Mouse (Mus musculus) E14TG2a.4 (cell line): ENCODE measurements at regions not wholly inside any gene's neighbourhood (a gene's known extent, or its start where the extent isn't known, plus 50 kb on each side); places are given as distances from the start of the nearest gene placed in this dataset.

Source experiments
- H3K27me3 ChIP-seq: 2 replicates; pipeline ENCODE4 v1.6.1; 2014; ENCODE audit warnings: low read length, control low read depth; ENCODE audit not compliant: insufficient read depth
- H3K36me3 ChIP-seq: 2 replicates; pipeline ENCODE4 v1.6.1; 2014; ENCODE audit warnings: low read length, control low read depth; ENCODE audit not compliant: insufficient read depth
- H3K4me1 ChIP-seq: replicated peaks from 2 replicates; pipeline ENCODE4 v1.6.1; 2014; ENCODE audit warnings: low read depth, low read length, control low read depth
- H3K4me3 ChIP-seq: replicated peaks from 2 replicates; pipeline ENCODE4 v1.5.1; 2014; ENCODE audit warnings: mild to moderate bottlenecking, low read length
- H3K9me3 ChIP-seq: 2 replicates; pipeline ENCODE4 v1.6.1; 2014; ENCODE audit warnings: low read length, control low read depth
- CTCF ChIP-seq: conservative IDR thresholded peaks from 2 replicates; pipeline ENCODE4 v1.5.1; 2014; ENCODE audit warnings: low read length
- NANOG ChIP-seq: IDR thresholded peaks from 2 replicates; pipeline ENCODE4 v1.6.1; 2014; ENCODE audit warnings: borderline replicate concordance, low read length, mixed read lengths
- POU5F1 ChIP-seq: IDR thresholded peaks from 2 replicates; pipeline ENCODE4 v1.6.1; 2014; ENCODE audit warnings: low read length, borderline replicate concordance

- Histone ChIP-seq H3K4me1 (no peaks in the 10 kb centered on the region), H3K36me3 (no peaks in the 10 kb centered on the region), H3K9me3 (no peaks in the 10 kb centered on the region), H3K4me3 (no peak overlapping the region), H3K27me3 (no peaks in the 10 kb centered on the region)
- TF ChIP-seq NANOG (no peak), CTCF (0 out of 2 replicates have a peak, but pooled peaks have one; percentile 8), POU5F1 (no peak)
Observed at GRCm38 (mm10) chr5:100992365-100992764, 146.9 kb downstream of the Gpat3 start.

GRCm38 (mm10) chr5:100991626-100992025, 146.1 kb downstream of the Gpat3 start:
- TF ChIP-seq CTCF (peak; percentile 86), NANOG (no peak), POU5F1 (no peak)
- Histone ChIP-seq H3K4me3 (no peak overlapping the region), H3K27me3 (no peaks in the 10 kb centered on the region), H3K36me3 (no peaks in the 10 kb centered on the region), H3K9me3 (peaks cover 4% of the 10 kb centered on the region; the same call in 1 of the 2 replicates), H3K4me1 (no peaks in the 10 kb centered on the region)

GRCm38 (mm10) chr5:100982573-100982936, 137.0 kb downstream of the Gpat3 start:
- peaks cover 7% of the 10 kb centered on the region for H3K9me3 ChIP-seq
- H3K36me3 ChIP-seq: no peaks in the 10 kb centered on the region
- no peak overlapping the region for H3K4me3 ChIP-seq
- H3K4me1 ChIP-seq: peaks cover 10% of the 10 kb centered on the region; the same call in 1 of the 2 replicates
- H3K27me3 ChIP-seq: no peaks in the 10 kb centered on the region
- TF ChIP-seq NANOG (no peak), POU5F1 (no peak), CTCF (no peak)

GRCm38 (mm10) chr5:100981849-100982572, 136.5 kb downstream of the Gpat3 start:
- TF ChIP-seq POU5F1: no peak
- no peak for TF ChIP-seq CTCF
- no peak for TF ChIP-seq NANOG
- Histone ChIP-seq H3K4me3 (no peak overlapping the region), H3K4me1 (peaks cover 10% of the 10 kb centered on the region; the same call in 1 of the 2 replicates), H3K9me3 (peaks cover 6% of the 10 kb centered on the region), H3K27me3 (no peaks in the 10 kb centered on the region), H3K36me3 (no peaks in the 10 kb centered on the region)

- H3K27me3 ChIP-seq: no peaks in the 10 kb centered on the region
- H3K36me3 ChIP-seq: no peaks in the 10 kb centered on the region
- TF ChIP-seq POU5F1: no peak
- TF ChIP-seq NANOG: no peak
- no peak for TF ChIP-seq CTCF
- no peak overlapping the region for H3K4me3 ChIP-seq
- H3K4me1 ChIP-seq: no peaks in the 10 kb centered on the region
- peaks cover 17% of the 10 kb centered on the region for H3K9me3 ChIP-seq
Observed at GRCm38 (mm10) chr5:100976736-100977135, 131.2 kb downstream of the Gpat3 start.

GRCm38 (mm10) chr5:100951210-100951609, 105.7 kb downstream of the Gpat3 start:
- Histone ChIP-seq H3K36me3 (no peaks in the 10 kb centered on the region), H3K9me3 (no peaks in the 10 kb centered on the region), H3K4me1 (no peaks in the 10 kb centered on the region; the same call in 1 of the 2 replicates), H3K4me3 (no peak overlapping the region), H3K27me3 (0 out of 2 replicates have a peak, but pooled peaks cover 2% of the 10 kb centered on the region)
- no peak for TF ChIP-seq POU5F1
- no peak for TF ChIP-seq NANOG
